Comparison of ENCODE assay signal across 9 mouse cellular contexts in the genomic region with DNA sequence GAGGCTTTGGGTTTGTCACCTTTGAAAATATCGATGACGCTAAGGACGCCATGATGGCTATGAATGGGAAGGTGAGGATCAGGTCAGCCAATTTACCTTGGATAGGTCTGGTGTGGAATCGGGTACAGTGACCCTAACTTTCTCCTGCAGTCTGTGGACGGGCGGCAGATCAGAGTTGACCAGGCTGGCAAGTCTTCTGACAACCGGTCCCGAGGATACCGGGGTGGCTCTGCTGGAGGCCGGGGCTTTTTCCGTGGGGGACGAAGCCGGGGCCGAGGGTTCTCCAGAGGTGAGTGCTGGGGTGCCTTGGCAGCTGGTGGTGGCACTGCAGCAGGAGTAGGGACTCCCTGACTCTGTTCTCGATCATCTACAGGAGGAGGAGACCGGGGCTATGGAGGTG.
DNase-seq lines count a peak whose midpoint lies in the region.
"Had no signal": no experiment of that assay in that cellular context is flagged by ENCODE, and none has a peak within 500 bp of the region (broad histone marks: within the 10 kb centered on the region; RNA-seq: fewer than 3 reads in every experiment).

No protein-coding gene starts in this region.

- DNase-seq in cerebellum, adult 18-20 months = peak; percentile 22 to 34
- no peak for DNase-seq in cerebellum, postnatal 4 days (ENCODE audit: low spot score in 2 of 2)
- DNase-seq in kidney, adult 8-10 months = peak; percentile 13 to 22
- no peak for DNase-seq in kidney, adult 18-20 months
- peak; percentile 30 for DNase-seq in thymus, postnatal 4 days
- no peak for DNase-seq in thymus, postnatal 10 days (ENCODE audit: low spot score in 2 of 2)
- no peak for DNase-seq in frontal cortex, postnatal 25 days (ENCODE audit: low spot score in 2 of 2)
- no peak for DNase-seq in lung, postnatal 25 days (ENCODE audit: low spot score)
- DNase-seq: right cerebral cortex, adult 18-20 months had no signal

Comparison
In these comparisons a context has a peak if more than half of its experiments do, and no peak if none do; other contexts are left out.
1. DNase-seq: peak in cerebellum, adult 18-20 months (2 of 2), kidney, adult 8-10 months (2 of 2) and thymus, postnatal 4 days (single experiment); none in cerebellum, postnatal 4 days (0 of 2), kidney, adult 18-20 months (single experiment), thymus, postnatal 10 days (0 of 2), frontal cortex, postnatal 25 days (0 of 2) and lung, postnatal 25 days (single experiment).